Mouse (Mus musculus) forebrain, embryonic 15.5 days (tissue): ENCODE results near the gene Sgsm3. TPM values are rescaled to one million over a fixed set of nuclear protein-coding genes. Genes with fewer than 3 reads are reported as not detected.

Experiments
- ATAC-seq: fragments of 200-750 bp; cut with Nextera tagmentation; replicated peaks from 2 replicates; pipeline ENCODE4 v1.8.0; 2017; ENCODE audit warnings: mild to moderate bottlenecking, moderate TSS enrichment, moderate library complexity
- H3K27ac ChIP-seq: fragments of 300-500 bp; sonication (generic); replicated peaks from 2 replicates; pipeline ENCODE4 v1.5.1; 2015; ENCODE audit warnings: mild to moderate bottlenecking, inconsistent platforms
- H3K27me3 ChIP-seq: fragments of 300-500 bp; sonication (generic); 2 replicates; pipeline ENCODE4 v1.6.1; 2015; ENCODE audit warnings: inconsistent platforms
- H3K36me3 ChIP-seq: fragments of 300-500 bp; sonication (generic); 2 replicates; pipeline ENCODE4 v1.6.1; 2015; ENCODE audit warnings: mild to moderate bottlenecking, inconsistent platforms
- H3K4me1 ChIP-seq: fragments of 300-500 bp; sonication (generic); 2 replicates; pipeline ENCODE4 v1.6.1; 2015; ENCODE audit warnings: inconsistent platforms
- H3K4me2 ChIP-seq: fragments of 300-500 bp; sonication (generic); replicated peaks from 2 replicates; pipeline ENCODE4 v1.6.1; 2015; ENCODE audit warnings: mild to moderate bottlenecking, inconsistent platforms
- H3K4me3 ChIP-seq: fragments of 300-500 bp; sonication (generic); 2 replicates; pipeline ENCODE4 v1.5.1; 2015; ENCODE audit warnings: mild to moderate bottlenecking, inconsistent platforms
- H3K9ac ChIP-seq: fragments of 300-500 bp; sonication (generic); replicated peaks from 2 replicates; pipeline ENCODE4 v1.6.1; 2015; ENCODE audit warnings: mild to moderate bottlenecking, inconsistent platforms
- H3K9me3 ChIP-seq: fragments of 300-500 bp; sonication (generic); 2 replicates; pipeline ENCODE4 v1.6.1; 2016; ENCODE audit warnings: inconsistent platforms
- WGBS: fragments of 180-500 bp; shearing (Covaris S2); methylation state at CpG from one replicate; pipeline ENCODE4 v1.1.7; 2015; ENCODE audit warnings: mixed read lengths; 5-methylcytosine and 5-hydroxymethylcytosine counted together
- polyA plus RNA-seq: library from polyadenylated mRNA; unstranded; fragments of >200 nt; fragmentation: Nextera tagmentation; extraction: Ambion mirVana; gene quantifications from 2 replicates; pipeline ENCODE4 v1.2.1, GENCODE M21; 2015

The Sgsm3 gene
- polyA plus RNA-seq, 1 experiment from 2014 or later = 56.6 TPM

- Histone ChIP-seq H3K4me3 (peak within 1 kb of the TSS; percentile 71), H3K4me1 (peaks cover 18% of the 10 kb centered on the region), H3K4me2 (peak within 1 kb of the TSS; percentile 64), H3K9me3 (no peaks in the 10 kb centered on the region), H3K27me3 (no peaks in the 10 kb centered on the region), H3K36me3 (peaks cover 12% of the 10 kb centered on the region), H3K27ac (peak within 1 kb of the TSS; percentile 81), H3K9ac (peak within 1 kb of the TSS; percentile 67)
- peak; percentile 96 for ATAC-seq
- under 1% methylated on average over 63 of the region's 63 CpGs for WGBS
These were observed 29.1 kb upstream of the Sgsm3 start, which contains the start of gene Adsl for GRCm38 (mm10) chr15:80948145-80949135. Gene Adsl (plus strand): TSS chr15:80948490.

GRCm38 (mm10) chr15:80949431-80949830 lies 28.1 kb upstream of the Sgsm3 start:
- H3K9me3 ChIP-seq = no peaks in the 10 kb centered on the region

GRCm38 (mm10) chr15:80950055-80950454 lies 27.5 kb upstream of the Sgsm3 start:
- Histone ChIP-seq H3K4me3 (no peak overlapping the region), H3K4me1 (peaks cover 18% of the 10 kb centered on the region), H3K36me3 (peaks cover 24% of the 10 kb centered on the region), H3K9me3 (no peaks in the 10 kb centered on the region), H3K27ac (no peak overlapping the region), H3K27me3 (no peaks in the 10 kb centered on the region), H3K4me2 (peak overlapping the region; percentile 64; the same call in 1 of the 2 replicates), H3K9ac (no peak overlapping the region)
- ATAC-seq = no peak
- WGBS = 94% methylated on average over 7 of the region's 7 CpGs

More at GRCm38 (mm10) chr15:80949431-80949830, 28.1 kb upstream of the Sgsm3 start:
- no peak for ATAC-seq
- WGBS = 55% methylated on average over 4 of the region's 4 CpGs
- H3K27ac ChIP-seq = no peak overlapping the region
- no peaks in the 10 kb centered on the region for H3K27me3 ChIP-seq
- peaks cover 18% of the 10 kb centered on the region for H3K4me1 ChIP-seq
- peak overlapping the region; percentile 71 for H3K4me3 ChIP-seq
- H3K9ac ChIP-seq = peak overlapping the region; percentile 67; the same call in 1 of the 2 replicates
- peaks cover 19% of the 10 kb centered on the region for H3K36me3 ChIP-seq
- H3K4me2 ChIP-seq = peak overlapping the region; percentile 64

- no peaks in the 10 kb centered on the region for H3K27me3 ChIP-seq
- H3K9me3 ChIP-seq = no peaks in the 10 kb centered on the region
- peaks cover 53% of the 10 kb centered on the region for H3K36me3 ChIP-seq
- peaks cover 15% of the 10 kb centered on the region for H3K4me1 ChIP-seq
- H3K4me2 ChIP-seq = no peak overlapping the region
- ATAC-seq = no peak
- H3K27ac ChIP-seq = no peak overlapping the region
- H3K4me3 ChIP-seq = no peak overlapping the region
- no peak overlapping the region for H3K9ac ChIP-seq
- 91% methylated on average over 9 of the region's 9 CpGs for WGBS
These were observed 23.6 kb upstream of the Sgsm3 start for GRCm38 (mm10) chr15:80953971-80954370.

GRCm38 (mm10) chr15:80954861-80955260 lies 22.7 kb upstream of the Sgsm3 start:
- no peaks in the 10 kb centered on the region for H3K27me3 ChIP-seq
- no peak for ATAC-seq
- H3K4me1 ChIP-seq = peaks cover 6% of the 10 kb centered on the region
- no peak overlapping the region for H3K9ac ChIP-seq
- H3K36me3 ChIP-seq = peaks cover 58% of the 10 kb centered on the region
- no peak overlapping the region for H3K4me3 ChIP-seq
- 59% methylated on average over 3 of the region's 3 CpGs for WGBS
- H3K27ac ChIP-seq = no peak overlapping the region
- H3K4me2 ChIP-seq = no peak overlapping the region
- no peaks in the 10 kb centered on the region for H3K9me3 ChIP-seq

- Histone ChIP-seq H3K4me1 (no peaks in the 10 kb centered on the region), H3K27ac (no peak overlapping the region), H3K4me2 (no peak overlapping the region), H3K36me3 (peaks cover 69% of the 10 kb centered on the region), H3K4me3 (no peak overlapping the region), H3K27me3 (no peaks in the 10 kb centered on the region), H3K9me3 (no peaks in the 10 kb centered on the region), H3K9ac (no peak overlapping the region)
- WGBS = 95% methylated on average over 12 of the region's 12 CpGs
- no peak for ATAC-seq
These were observed 21.6 kb upstream of the Sgsm3 start for GRCm38 (mm10) chr15:80955836-80956438.

GRCm38 (mm10) chr15:80969371-80969770 lies 8.2 kb upstream of the Sgsm3 start:
- no peak overlapping the region for H3K27ac ChIP-seq
- no peaks in the 10 kb centered on the region for H3K27me3 ChIP-seq
- H3K9me3 ChIP-seq = no peaks in the 10 kb centered on the region
- H3K9ac ChIP-seq = no peak overlapping the region
- H3K4me3 ChIP-seq = no peak overlapping the region
- 85% methylated on average over 1 of the region's 1 CpGs for WGBS
- ATAC-seq = no peak
- no peaks in the 10 kb centered on the region for H3K4me1 ChIP-seq
- H3K36me3 ChIP-seq = peaks cover 49% of the 10 kb centered on the region
- no peak overlapping the region for H3K4me2 ChIP-seq

GRCm38 (mm10) chr15:80974311-80974710 lies 3.3 kb upstream of the Sgsm3 start:
- peaks cover 11% of the 10 kb centered on the region for H3K4me1 ChIP-seq
- no peaks in the 10 kb centered on the region for H3K9me3 ChIP-seq
- 49% methylated on average over 5 of the region's 5 CpGs for WGBS
- ATAC-seq = no peak
- H3K27me3 ChIP-seq = no peaks in the 10 kb centered on the region
- no peak overlapping the region for H3K4me3 ChIP-seq
- no peak overlapping the region for H3K4me2 ChIP-seq
- no peak overlapping the region for H3K27ac ChIP-seq
- H3K9ac ChIP-seq = no peak overlapping the region
- H3K36me3 ChIP-seq = peaks cover 8% of the 10 kb centered on the region

GRCm38 (mm10) chr15:80975666-80976065 lies 1.9 kb upstream of the Sgsm3 start:
- WGBS = 90% methylated on average over 3 of the region's 3 CpGs
- no peaks in the 10 kb centered on the region for H3K9me3 ChIP-seq
- no peak for ATAC-seq
- H3K9ac ChIP-seq = no peak overlapping the region
- peaks cover 11% of the 10 kb centered on the region for H3K4me1 ChIP-seq
- H3K27me3 ChIP-seq = no peaks in the 10 kb centered on the region
- H3K4me2 ChIP-seq = no peak overlapping the region
- no peak overlapping the region for H3K27ac ChIP-seq
- no peak overlapping the region for H3K4me3 ChIP-seq
- H3K36me3 ChIP-seq = no peaks in the 10 kb centered on the region

GRCm38 (mm10) chr15:80979611-80980010 lies 2.0 kb downstream of the Sgsm3 start:
- H3K27ac ChIP-seq = no peak overlapping the region
- no peak overlapping the region for H3K4me3 ChIP-seq
- H3K27me3 ChIP-seq = no peaks in the 10 kb centered on the region
- H3K4me2 ChIP-seq = no peak overlapping the region
- 79% methylated on average over 4 of the region's 4 CpGs for WGBS
- H3K9me3 ChIP-seq = no peaks in the 10 kb centered on the region
- no peaks in the 10 kb centered on the region for H3K36me3 ChIP-seq
- ATAC-seq = no peak
- H3K4me1 ChIP-seq = peaks cover 11% of the 10 kb centered on the region
- H3K9ac ChIP-seq = no peak overlapping the region

GRCm38 (mm10) chr15:80981176-80981575 lies 3.6 kb downstream of the Sgsm3 start:
- peaks cover 11% of the 10 kb centered on the region for H3K4me1 ChIP-seq
- no peak for ATAC-seq
- H3K9me3 ChIP-seq = no peaks in the 10 kb centered on the region
- H3K27ac ChIP-seq = no peak overlapping the region
- no peak overlapping the region for H3K9ac ChIP-seq
- H3K36me3 ChIP-seq = no peaks in the 10 kb centered on the region
- H3K4me2 ChIP-seq = no peak overlapping the region
- WGBS = 93% methylated on average over 4 of the region's 4 CpGs
- no peak overlapping the region for H3K4me3 ChIP-seq
- H3K27me3 ChIP-seq = no peaks in the 10 kb centered on the region

GRCm38 (mm10) chr15:80983264-80983663 lies 5.7 kb downstream of the Sgsm3 start:
- H3K27ac ChIP-seq = no peak overlapping the region
- ATAC-seq = no peak
- no peaks in the 10 kb centered on the region for H3K27me3 ChIP-seq
- no peak overlapping the region for H3K9ac ChIP-seq
- peaks cover 11% of the 10 kb centered on the region for H3K4me1 ChIP-seq
- H3K4me3 ChIP-seq = no peak overlapping the region
- no peak overlapping the region for H3K4me2 ChIP-seq
- H3K36me3 ChIP-seq = no peaks in the 10 kb centered on the region
- WGBS = 90% methylated on average over 2 of the region's 2 CpGs
- no peaks in the 10 kb centered on the region for H3K9me3 ChIP-seq
